Mouse (Mus musculus): ENCODE measurements around the gene Tapt1.
"Not testable (repeated sequence)": the region's sequence is repeated elsewhere in the genome, so short reads cannot be mapped to it uniquely, and the experiment has no call there.

Gene Tapt1

GRCm38 (mm10) chr5:44226521-44227461 lies at the start of gene Tapt1:
Gene Tapt1 (minus strand): TSS chr5:44226626.
- no peak for DNase-seq (ENCODE audit: low read depth)

DNA sequence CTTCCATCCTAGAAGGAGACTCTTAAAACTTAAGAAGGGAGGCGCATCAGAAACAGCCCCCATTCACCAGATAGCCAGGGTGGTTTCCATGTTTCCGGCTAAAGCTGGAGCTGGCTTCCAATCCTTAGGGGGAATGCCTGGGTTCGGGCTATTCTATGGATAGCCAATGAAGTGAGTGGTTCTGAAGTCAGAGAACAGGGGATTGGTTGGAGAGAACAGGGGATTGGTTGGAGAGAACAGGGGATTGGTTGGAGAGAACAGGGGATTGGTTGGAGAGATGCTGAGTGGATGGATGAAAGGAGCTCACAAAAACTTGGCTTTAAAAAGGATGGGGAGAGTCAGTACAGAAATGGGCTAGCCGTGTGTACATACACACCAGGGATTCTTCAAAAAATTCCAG lies 45.1 kb upstream of the Tapt1 start:
- DNase-seq (ENCODE audit: low read depth), result no peak

DNA sequence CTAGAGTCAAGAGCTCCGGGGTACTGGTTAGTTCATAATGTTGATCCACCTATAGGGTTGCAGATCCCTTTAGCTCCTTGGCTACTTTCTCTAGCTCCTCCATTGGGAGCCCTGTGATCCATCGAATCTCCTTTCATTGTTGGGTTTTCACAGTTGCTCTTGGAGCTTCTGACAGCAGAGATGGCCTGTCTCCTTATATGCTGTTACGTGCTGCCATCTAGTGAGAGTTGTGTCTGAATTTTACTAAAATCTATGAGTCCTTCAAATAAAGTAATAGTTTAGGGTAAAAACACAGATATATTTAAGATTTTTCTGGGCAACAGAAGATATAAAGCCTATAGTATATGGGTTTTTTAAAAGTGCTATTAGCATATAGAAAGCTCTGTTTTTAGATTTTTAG lies 42.1 kb upstream of the Tapt1 start:
- DNase-seq (ENCODE audit: low read depth), result not testable (repeated sequence)

DNA sequence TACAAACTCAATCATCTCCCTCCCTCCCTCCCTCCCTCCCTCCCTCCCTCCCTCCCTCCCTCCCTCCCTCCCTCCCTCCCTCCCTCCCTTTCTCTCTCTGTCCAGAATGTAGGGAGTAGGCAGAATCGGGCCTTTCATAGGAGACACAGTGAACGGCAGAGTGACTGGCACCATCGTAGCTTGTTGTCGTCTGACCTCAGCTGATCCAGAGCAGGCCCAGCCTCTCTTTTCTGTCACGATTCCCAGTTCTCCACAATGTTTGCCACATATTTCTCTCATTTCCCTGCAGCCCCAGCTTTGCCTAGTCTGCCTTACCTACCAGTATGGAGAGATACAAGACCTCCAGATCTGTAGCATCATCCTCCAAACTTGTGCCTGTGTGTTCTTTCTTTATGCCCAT lies 35.3 kb upstream of the Tapt1 start:
- no peak for DNase-seq (ENCODE audit: low read depth)

DNA sequence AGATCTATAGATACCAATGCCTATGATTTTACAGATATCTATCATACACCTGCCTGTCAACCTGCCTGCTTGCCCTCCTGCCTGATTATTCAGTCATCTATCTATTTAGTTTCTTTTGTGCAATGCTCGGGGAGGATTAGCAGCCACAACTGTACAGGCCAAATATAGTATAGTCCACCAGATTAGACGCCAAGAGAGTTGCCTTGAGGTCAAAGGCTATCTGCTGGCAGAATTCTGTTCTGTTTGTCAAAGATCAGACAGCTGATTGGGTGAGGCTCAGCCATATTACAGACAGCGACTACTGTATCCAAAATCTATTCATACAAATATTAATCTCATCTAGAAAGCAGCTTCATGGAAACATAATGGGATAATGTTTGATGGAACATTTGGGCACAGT lies 34.7 kb upstream of the Tapt1 start:
- no peak for DNase-seq (ENCODE audit: low read depth)

GRCm38 (mm10) chr5:44259678-44260077 lies 33.3 kb upstream of the Tapt1 start:
- DNase-seq (ENCODE audit: low read depth), result no peak

DNA sequence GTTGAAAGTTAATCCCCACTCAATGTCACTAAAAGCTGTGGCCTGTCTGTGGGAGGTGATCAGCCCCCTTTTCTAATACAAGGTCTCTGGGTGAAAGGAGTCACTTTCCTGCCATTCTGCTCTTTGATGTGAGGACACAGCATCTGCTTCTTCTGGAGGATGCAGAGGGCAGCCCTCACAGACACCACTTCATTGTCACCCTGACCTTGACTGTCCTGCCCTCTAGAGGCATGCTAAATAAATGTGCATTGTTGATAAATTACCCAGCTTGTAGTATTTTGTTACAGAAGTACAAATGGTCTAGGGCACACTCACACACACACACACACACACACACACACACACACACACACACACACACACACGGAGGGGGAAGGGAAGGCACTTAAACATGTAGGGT lies 31.7 kb upstream of the Tapt1 start:
- no peak for DNase-seq (ENCODE audit: low read depth)

DNA sequence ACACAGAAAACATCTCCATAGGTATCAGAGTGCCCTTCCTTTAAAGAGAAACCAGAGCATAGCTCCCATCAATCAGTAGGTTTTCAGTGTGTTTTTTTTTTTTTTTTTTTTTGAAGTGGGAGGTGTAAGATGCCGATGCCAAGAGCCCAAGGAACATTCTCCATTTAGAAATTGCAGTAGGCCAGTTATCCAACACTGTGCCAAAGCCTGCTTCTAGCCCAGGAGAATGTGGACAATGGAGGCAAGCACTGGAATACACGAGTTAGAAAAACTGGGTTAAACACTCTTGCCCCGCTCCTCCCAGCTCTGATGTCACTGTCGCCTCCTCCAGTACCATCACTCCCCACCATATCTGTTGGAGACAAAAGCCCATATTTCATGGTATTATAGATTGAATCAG lies 31.0 kb upstream of the Tapt1 start:
- no peak for DNase-seq (ENCODE audit: low read depth)

GRCm38 (mm10) chr5:44256512-44256911 lies 30.1 kb upstream of the Tapt1 start:
- no peak for DNase-seq (ENCODE audit: low read depth)

DNA sequence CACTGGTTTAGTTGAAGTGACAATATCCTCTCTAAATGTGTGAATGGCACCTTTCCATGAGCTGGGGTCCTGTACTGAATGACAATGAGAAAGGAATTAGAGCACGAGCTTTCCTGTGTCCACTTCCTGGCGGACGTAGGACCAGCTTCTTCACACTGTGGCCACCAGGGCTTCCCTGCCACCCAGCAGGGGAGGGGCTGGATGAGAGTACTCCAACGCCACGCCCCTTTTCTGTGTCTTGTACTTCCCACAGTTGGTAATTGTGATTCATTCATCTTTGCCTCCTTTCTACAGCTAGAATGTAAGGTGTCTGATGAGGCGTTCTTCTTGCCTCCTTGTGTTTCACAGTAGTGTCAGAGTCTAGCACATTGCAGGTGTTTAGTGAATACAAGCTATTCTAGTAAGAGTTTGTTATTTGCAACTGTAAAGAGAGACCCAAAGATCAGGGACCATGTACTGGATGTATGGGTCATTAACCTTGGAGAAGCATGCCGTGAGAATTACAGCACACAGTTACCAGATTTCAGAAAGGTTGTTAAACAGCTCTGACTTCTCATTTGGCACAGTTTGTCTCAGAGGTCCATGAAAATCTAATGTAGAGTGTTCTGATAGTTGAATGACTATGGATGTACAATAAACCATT lies 29.5 kb upstream of the Tapt1 start:
- no peak for DNase-seq (ENCODE audit: low read depth)

GRCm38 (mm10) chr5:44253449-44253848 lies 27.0 kb upstream of the Tapt1 start:
- DNase-seq (ENCODE audit: low read depth), result no peak

- DNase-seq (ENCODE audit: low read depth), result no peak
These were observed 26.0 kb upstream of the Tapt1 start for GRCm38 (mm10) chr5:44252395-44252794.

- DNase-seq (ENCODE audit: low read depth), result no peak
These were observed 24.0 kb upstream of the Tapt1 start for GRCm38 (mm10) chr5:44250211-44250955.

DNA sequence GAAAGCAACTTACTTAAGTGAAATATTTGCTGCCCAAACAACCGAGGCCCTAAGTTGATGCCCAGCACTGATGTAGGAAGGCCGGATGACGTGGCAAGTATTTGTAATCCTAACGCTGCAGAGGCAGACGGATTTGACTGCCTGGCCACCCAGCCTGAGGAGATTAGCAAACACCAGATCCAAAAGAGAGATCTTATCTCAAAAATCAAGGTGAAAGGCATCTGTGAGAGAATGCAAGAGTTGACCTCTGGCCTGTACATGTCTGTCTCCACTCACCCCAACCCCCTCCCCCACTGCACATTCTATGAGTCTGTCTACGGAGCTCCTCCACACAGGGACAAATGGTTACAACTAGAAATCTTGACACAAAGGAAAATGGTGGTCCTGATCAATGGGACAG lies 22.9 kb upstream of the Tapt1 start:
- no peak for DNase-seq (ENCODE audit: low read depth)

DNA sequence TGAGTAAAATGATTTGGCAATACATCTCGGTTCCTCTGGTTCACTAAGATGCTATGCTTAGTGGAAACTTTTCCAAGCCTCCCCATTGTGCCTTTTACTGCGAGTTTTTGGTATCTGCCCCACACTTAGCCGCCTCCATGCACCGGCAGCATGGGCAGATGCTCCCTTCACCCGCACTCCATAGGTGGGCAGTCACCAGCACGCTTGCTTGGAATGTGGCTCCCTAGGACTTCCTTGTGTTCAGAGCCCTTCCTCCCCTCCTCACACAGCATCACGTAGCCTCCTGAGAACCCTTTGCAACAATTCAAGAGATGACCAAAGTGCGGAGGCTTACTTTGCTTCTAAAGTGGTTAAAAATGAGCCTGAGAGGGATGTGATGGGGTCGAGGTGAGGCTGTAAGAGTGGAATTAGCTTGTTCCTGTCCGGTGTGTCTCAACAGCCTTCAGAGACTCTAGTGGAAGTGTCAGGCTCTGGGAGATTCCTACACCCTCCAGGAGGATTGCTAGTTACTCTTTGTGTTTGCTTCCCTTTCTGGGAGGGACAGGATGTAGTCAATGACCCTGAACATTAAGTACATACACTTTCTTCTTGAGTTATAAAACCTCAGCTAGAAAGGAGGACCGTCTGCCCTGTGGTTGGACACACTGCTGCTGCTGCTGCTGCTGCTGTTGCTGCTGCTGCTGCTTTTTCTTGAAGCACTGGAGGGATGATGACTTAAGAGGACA lies 20.2 kb upstream of the Tapt1 start:
- DNase-seq (ENCODE audit: low read depth), result no peak

DNA sequence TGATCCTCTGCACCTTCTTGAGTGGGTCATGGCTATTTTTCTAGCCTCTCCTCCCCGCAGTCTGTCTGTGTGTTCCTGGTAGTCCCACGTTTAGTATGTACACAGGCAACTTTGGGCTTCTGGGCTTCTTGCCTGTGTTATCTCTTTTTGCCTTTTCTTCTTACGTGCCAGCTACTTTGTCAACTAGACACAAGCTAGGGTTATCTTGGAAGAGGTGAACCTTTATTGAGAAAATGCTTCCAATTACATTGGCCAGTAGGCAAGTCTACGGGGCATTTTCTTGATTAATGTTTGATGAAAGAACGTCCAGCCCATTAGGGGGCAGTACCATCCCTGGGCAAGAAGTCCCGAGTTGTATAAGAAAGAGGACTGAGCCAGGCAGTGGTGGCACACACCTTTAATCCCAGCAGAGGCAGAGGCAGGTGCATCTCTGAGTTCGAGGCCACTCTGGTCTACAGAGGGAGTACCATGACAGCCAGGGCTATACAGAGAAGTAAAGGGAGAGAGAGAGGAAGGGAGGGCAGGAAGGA lies 18.5 kb upstream of the Tapt1 start:
- no peak for DNase-seq (ENCODE audit: low read depth)

DNA sequence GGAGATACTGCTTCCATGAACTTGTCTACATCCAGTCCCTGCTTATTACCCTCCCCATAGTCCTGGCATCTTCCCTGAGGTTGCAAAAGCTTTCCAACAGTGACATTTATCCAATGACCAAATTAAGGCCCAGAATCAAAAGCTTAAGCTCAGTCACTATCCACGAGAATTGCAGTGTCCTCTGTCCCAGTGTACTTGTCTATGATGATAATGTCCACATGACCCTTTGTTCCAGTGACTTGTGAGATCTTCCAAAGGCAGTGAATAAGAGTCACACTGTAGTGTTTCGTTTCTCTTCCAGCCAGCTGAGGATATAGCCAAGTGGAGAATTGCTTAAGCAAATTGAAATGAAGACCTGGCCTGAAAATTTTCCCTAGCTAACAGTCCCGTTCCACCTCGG lies 16.4 kb upstream of the Tapt1 start:
- no peak for DNase-seq (ENCODE audit: low read depth)

GRCm38 (mm10) chr5:44241726-44242125 lies 15.3 kb upstream of the Tapt1 start:
- DNase-seq (ENCODE audit: low read depth), result no peak

GRCm38 (mm10) chr5:44239187-44240136 lies 13.0 kb upstream of the Tapt1 start:
- no peak for DNase-seq (ENCODE audit: low read depth)

- no peak for DNase-seq (ENCODE audit: low read depth)
These were observed 11.8 kb upstream of the Tapt1 start for GRCm38 (mm10) chr5:44238201-44238600.

DNA sequence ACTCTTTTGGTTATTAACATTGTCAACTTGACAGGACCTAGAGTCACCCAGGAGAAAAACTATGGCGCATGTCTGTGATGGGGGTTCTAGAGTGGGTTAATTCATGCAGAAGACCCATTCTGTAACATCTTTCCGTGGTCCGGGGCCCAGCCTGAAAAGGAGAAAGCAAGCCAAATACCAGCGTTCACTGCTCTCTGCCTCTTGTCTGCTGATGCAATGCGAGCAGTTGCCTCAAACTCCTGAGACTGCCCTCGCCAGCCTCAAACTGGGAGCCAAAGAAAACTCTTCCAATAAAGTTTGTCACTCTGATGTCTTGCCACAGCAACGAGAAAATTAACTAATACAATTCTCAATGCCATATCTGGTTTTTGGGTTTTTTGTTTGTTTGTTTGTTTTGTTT lies 8.2 kb upstream of the Tapt1 start:
- DNase-seq (ENCODE audit: low read depth), result no peak

All from fibroblast of lung, adult 2 months (primary cell).